Mouse (Mus musculus) heart, postnatal 0 days (tissue): Measurements from ENCODE around the gene Nefh. TPM values are rescaled to one million over a fixed set of nuclear protein-coding genes. Genes with fewer than 3 reads are reported as not detected.
A peak's percentile ranks its signal among the peaks of the same experiment; 100 is the strongest.

Experiments
- ATAC-seq: fragments of 200-750 bp; cut with Nextera tagmentation; 2 replicates; pipeline ENCODE4 v1.8.0; 2017; ENCODE audit warnings: low read depth, moderate number of reproducible peaks, moderate library complexity; ENCODE audit not compliant: insufficient read depth
- DNase-seq: peaks from one replicate; pipeline ENCODE4 v3.0.0-alpha.2; 2016; ENCODE audit warnings: low spot score
- H3K27ac ChIP-seq: fragments of 300-500 bp; sonication (generic); 2 replicates; pipeline ENCODE4 v1.5.1; 2014; ENCODE audit warnings: low read depth, mild to moderate bottlenecking
- H3K27me3 ChIP-seq: fragments of 300-500 bp; sonication (generic); 2 replicates; pipeline ENCODE4 v1.6.1; 2014; ENCODE audit warnings: low read length, mixed read lengths; ENCODE audit not compliant: control insufficient read depth, insufficient read depth
- H3K36me3 ChIP-seq: fragments of 300-500 bp; sonication (generic); replicated peaks from 2 replicates; pipeline ENCODE4 v1.6.1; 2014; ENCODE audit warnings: low read length, mixed read lengths; ENCODE audit not compliant: control insufficient read depth, insufficient read depth
- H3K4me1 ChIP-seq: fragments of 300-500 bp; sonication (generic); 2 replicates; pipeline ENCODE4 v1.6.1; 2014; ENCODE audit warnings: antibody characterized with exemption; ENCODE audit not compliant: control insufficient read depth, insufficient read depth
- H3K4me2 ChIP-seq: fragments of 300-500 bp; sonication (generic); 2 replicates; pipeline ENCODE4 v1.6.1; 2014; ENCODE audit warnings: low read depth, mild to moderate bottlenecking, low read length, moderate library complexity
- H3K4me3 ChIP-seq: fragments of 300-500 bp; sonication (generic); 2 replicates; pipeline ENCODE4 v1.5.1; 2014; ENCODE audit warnings: low read depth, low read length
- H3K9ac ChIP-seq: fragments of 300-500 bp; sonication (generic); replicated peaks from 2 replicates; pipeline ENCODE4 v1.6.1; 2014; ENCODE audit warnings: low read depth, low read length, mixed read lengths
- H3K9me3 ChIP-seq: fragments of 300-500 bp; sonication (generic); replicated peaks from 2 replicates; pipeline ENCODE4 v1.6.1; 2016; ENCODE audit warnings: low read length; ENCODE audit not compliant: control insufficient read depth
- CTCF ChIP-seq: IDR thresholded peaks from 2 replicates; pipeline ENCODE4 v1.5.1; 2016; ENCODE audit warnings: antibody characterized with exemption, control low read depth, low read depth
- EP300 ChIP-seq: IDR thresholded peaks from 2 replicates; pipeline ENCODE4 v1.6.1; 2016; ENCODE audit warnings: antibody characterized with exemption, low read depth
- WGBS: fragments of 180-500 bp; shearing (Covaris S2); extraction: QIAGEN DNeasy Blood & Tissue Kit; methylation state at CpG from one replicate; pipeline ENCODE4 v1.1.7; 2014; 5-methylcytosine and 5-hydroxymethylcytosine counted together
- microRNA-seq: library from miRNA; unstranded; fragments of <30 nt; microRNA quantifications from one replicate; pipeline ENCODE4, GENCODE M21; 2016
- polyA plus RNA-seq: library from polyadenylated mRNA; unstranded; fragments of >200 nt; fragmentation: Nextera tagmentation; extraction: Ambion mirVana; gene quantifications from 2 replicates; pipeline ENCODE4 v1.2.1, GENCODE M21; 2015
- total RNA-seq: library from RNA; depleted of rRNA; stranded (reverse); fragments of >200 nt; gene quantifications from 2 replicates; pipeline ENCODE4 v1.2.3, GENCODE M21; 2014; ENCODE audit warnings: low replicate concordance; rRNA removed

Gene Nefh
- total and polyA plus RNA-seq, 2 experiments from 2014 or later = 0.04 to 0.07 TPM

DNA sequence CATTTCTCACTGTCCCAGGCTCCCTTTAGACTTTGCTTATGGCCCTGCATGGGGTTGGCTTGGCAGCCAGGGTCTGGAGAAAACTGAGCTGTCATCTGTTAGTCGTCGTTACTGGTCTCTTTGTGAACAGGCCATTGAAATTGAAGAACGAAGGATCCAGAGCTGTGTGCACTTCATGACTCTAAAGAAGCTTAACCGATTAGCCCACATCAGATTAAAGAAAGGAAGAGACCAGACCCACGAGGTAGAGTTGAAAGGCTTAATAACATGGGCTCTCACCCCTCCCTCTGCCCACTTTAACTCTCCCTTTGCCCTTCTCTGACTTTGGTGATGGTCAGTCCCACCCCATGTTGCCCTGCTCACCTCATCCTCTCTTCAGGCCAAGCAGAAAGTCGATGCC is 45.9 kb downstream of the Nefh start:
- H3K4me2 ChIP-seq = no peak overlapping the region
- H3K27me3 ChIP-seq = no peaks in the 10 kb centered on the region
- H3K9ac ChIP-seq = no peak overlapping the region
- H3K9me3 ChIP-seq = no peaks in the 10 kb centered on the region
- no peak overlapping the region for H3K4me3 ChIP-seq
- H3K36me3 ChIP-seq = peaks cover 59% of the 10 kb centered on the region
- no peak for DNase-seq
- no peak for ATAC-seq
- WGBS = 75% methylated on average over 6 of the region's 6 CpGs
- no peak overlapping the region for H3K27ac ChIP-seq
- no peaks in the 10 kb centered on the region for H3K4me1 ChIP-seq
- TF ChIP-seq CTCF (no peak), EP300 (no peak)

DNA sequence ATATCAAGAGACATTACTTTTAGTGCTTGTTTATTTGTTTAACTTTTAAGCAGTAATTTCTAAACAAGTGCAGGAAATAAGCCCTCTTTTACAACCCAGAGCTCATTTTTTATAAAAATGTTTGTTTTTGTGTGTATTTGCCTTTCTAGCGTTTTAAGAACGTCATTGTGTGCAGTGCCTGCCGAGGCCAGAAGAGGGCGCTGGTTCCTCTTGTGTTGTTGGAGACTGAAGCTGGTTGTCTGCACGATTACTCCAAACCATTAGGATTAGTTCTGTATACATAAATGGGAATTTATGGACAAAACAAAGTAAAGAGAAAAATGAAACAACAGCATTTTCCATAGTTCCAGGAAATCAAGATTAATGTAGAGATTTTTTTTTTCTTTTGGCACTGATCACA is 47.4 kb downstream of the Nefh start:
- DNase-seq (no peak), ATAC-seq (no peak)
- TF ChIP-seq EP300 = no peak
- peak; percentile 32 for TF ChIP-seq CTCF
- peaks cover 50% of the 10 kb centered on the region for H3K36me3 ChIP-seq
- no peak overlapping the region for H3K27ac ChIP-seq
- H3K9ac ChIP-seq = no peak overlapping the region
- 71% methylated on average over 5 of the region's 5 CpGs for WGBS
- no peaks in the 10 kb centered on the region for H3K9me3 ChIP-seq
- H3K27me3 ChIP-seq = no peaks in the 10 kb centered on the region
- no peak overlapping the region for H3K4me3 ChIP-seq
- peaks cover 8% of the 10 kb centered on the region for H3K4me1 ChIP-seq
- no peak overlapping the region for H3K4me2 ChIP-seq

DNA sequence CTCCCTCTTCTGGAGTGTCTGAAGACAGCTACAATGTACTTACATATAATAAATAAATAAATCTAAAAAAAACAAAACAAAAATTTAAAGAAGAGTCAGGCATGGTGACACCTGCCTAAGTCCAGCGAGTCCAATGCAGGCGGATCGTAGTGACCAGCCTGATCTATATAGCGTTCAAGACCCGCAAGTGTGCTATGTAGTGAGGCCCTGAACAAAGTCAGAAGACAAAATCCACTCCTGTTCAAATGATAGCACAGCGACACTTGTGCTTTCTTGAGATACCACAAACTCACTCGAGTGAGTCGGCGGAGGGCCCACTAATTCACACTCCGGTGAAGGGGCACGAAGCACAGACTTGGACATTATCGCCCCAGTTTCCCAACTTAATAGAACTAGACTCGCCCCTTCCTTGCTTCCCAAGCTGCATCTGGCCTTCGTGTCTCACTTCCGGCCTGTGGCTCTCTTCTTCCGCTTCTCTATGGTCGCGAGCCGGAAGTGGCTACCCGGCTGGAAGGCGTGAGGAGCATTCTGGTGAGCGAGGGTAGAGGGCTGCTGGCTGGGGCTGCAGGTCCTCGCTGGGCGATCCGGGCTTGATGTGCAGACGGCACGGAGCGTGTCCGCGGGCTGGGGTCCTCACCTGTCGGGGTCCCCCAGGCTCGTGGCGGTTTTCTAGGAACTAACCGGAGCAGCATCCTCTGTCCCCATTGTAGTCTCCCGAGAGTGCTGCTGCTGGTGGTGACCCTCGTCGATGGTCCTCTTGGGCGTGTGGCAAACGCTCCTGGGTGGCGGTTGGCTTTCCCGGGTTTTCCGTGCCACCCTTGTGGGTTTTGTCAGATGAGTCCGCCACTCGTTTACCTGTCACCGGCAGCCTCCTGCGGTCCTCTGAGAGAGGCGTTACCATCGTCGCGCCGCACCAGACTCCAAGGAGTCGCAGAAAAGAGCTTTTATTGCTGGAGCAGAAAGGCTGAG is 52.7 kb downstream of the Nefh start, which contains the start of gene Thoc5:
Thoc5 (plus strand) TSS at position 473 of the 969 bp plus-strand sequence.
- H3K9ac ChIP-seq = peak within 1 kb of the TSS; percentile 69
- H3K36me3 ChIP-seq = 0 out of 2 replicates have a peak, but pooled peaks cover 5% of the 10 kb centered on the region
- H3K4me1 ChIP-seq = peaks cover 8% of the 10 kb centered on the region
- no peaks in the 10 kb centered on the region for H3K27me3 ChIP-seq
- WGBS = 3% methylated on average over 52 of the region's 52 CpGs
- peak within 1 kb of the TSS; percentile 60 for H3K27ac ChIP-seq
- no peak for TF ChIP-seq CTCF
- TF ChIP-seq EP300 = no peak
- DNase-seq (peak; percentile 86), ATAC-seq (peak; percentile 94)
- H3K4me2 ChIP-seq = peak within 1 kb of the TSS; percentile 80
- H3K9me3 ChIP-seq = no peaks in the 10 kb centered on the region
- H3K4me3 ChIP-seq = peak within 1 kb of the TSS; percentile 81

Small RNA genes within 50 kb of the gene (microRNA-seq; reads per million reads assigned to microRNA genes)
- not detected for gene Mir6918

Other genes with a start within 250 kb of the Nefh start
- gene Uqcr10, start 243.7 kb downstream of the Nefh start, total RNA-seq = 721 and 837 TPM in 2 replicates
- 3,434 and 3,656 TPM in 2 replicates for gene Uqcr10, start 243.7 kb downstream of the Nefh start, polyA plus RNA-seq
- 35.1 and 51.2 TPM in 2 replicates for gene Zmat5, start 243.4 kb downstream of the Nefh start, total RNA-seq
- 50.5 and 54.1 TPM in 2 replicates for gene Zmat5, start 243.4 kb downstream of the Nefh start, polyA plus RNA-seq
- gene Cabp7, start 201.3 kb downstream of the Nefh start, total RNA-seq = not detected in 2 replicates
- 0.07 TPM in 1 of 2 replicates, not detected in the other for gene Cabp7, start 201.3 kb downstream of the Nefh start, polyA plus RNA-seq
- gene Nf2, start 98.5 kb downstream of the Nefh start, total RNA-seq = 50.0 and 56.3 TPM in 2 replicates
- gene Nf2, start 98.5 kb downstream of the Nefh start, polyA plus RNA-seq = 33.5 and 36.7 TPM in 2 replicates
- 7.4 and 8.0 TPM in 2 replicates for gene Nipsnap1, start 74.1 kb downstream of the Nefh start, total RNA-seq
- gene Nipsnap1, start 74.1 kb downstream of the Nefh start, polyA plus RNA-seq = 10.1 and 10.6 TPM in 2 replicates
- 11.9 and 17.2 TPM in 2 replicates for gene Thoc5, start 52.7 kb downstream of the Nefh start, total RNA-seq
- gene Thoc5, start 52.7 kb downstream of the Nefh start, polyA plus RNA-seq = 15.9 and 16.0 TPM in 2 replicates
- gene Ap1b1, start 38.8 kb upstream of the Nefh start, total RNA-seq = 39.0 and 56.7 TPM in 2 replicates
- 27.4 and 29.6 TPM in 2 replicates for gene Ap1b1, start 38.8 kb upstream of the Nefh start, polyA plus RNA-seq
- gene Rasl10a, start 110.1 kb upstream of the Nefh start, total RNA-seq = 2.7 TPM in 1 of 2 replicates, not detected in the other
- gene Rasl10a, start 110.1 kb upstream of the Nefh start, polyA plus RNA-seq = 0.85 and 1.1 TPM in 2 replicates
- gene Gas2l1, start 117.3 kb upstream of the Nefh start, total RNA-seq = 21.9 and 28.5 TPM in 2 replicates
- gene Gas2l1, start 117.3 kb upstream of the Nefh start, polyA plus RNA-seq = 11.5 and 12.0 TPM in 2 replicates
- 17.9 and 50.4 TPM in 2 replicates for gene Rhbdd3, start 150.9 kb upstream of the Nefh start, total RNA-seq
- gene Rhbdd3, start 150.9 kb upstream of the Nefh start, polyA plus RNA-seq = 28.5 and 28.8 TPM in 2 replicates
- 213 and 286 TPM in 2 replicates for gene Ewsr1, start 151.2 kb upstream of the Nefh start, total RNA-seq
- gene Ewsr1, start 151.2 kb upstream of the Nefh start, polyA plus RNA-seq = 204 and 238 TPM in 2 replicates
- 1.7 and 8.5 TPM in 2 replicates for gene Emid1, start 204.2 kb upstream of the Nefh start, total RNA-seq
- 4.4 and 5.8 TPM in 2 replicates for gene Emid1, start 204.2 kb upstream of the Nefh start, polyA plus RNA-seq